Mouse (Mus musculus) forebrain, embryonic 13.5 days (tissue): ENCODE measurements around the gene Usp39. TPM values are rescaled to one million over a fixed set of nuclear protein-coding genes. Genes with fewer than 3 reads are reported as not detected.

Source experiments
- ATAC-seq: fragments of 200-750 bp; cut with Nextera tagmentation; 2 replicates; pipeline ENCODE4 v1.8.0; 2017
- H3K27ac ChIP-seq: fragments of 300-500 bp; sonication (generic); 2 replicates; pipeline ENCODE4 v1.5.1; 2015; ENCODE audit warnings: inconsistent platforms, mild to moderate bottlenecking, moderate library complexity
- H3K27me3 ChIP-seq: fragments of 300-500 bp; sonication (generic); 2 replicates; pipeline ENCODE4 v1.6.1; 2015; ENCODE audit warnings: mild to moderate bottlenecking, inconsistent platforms
- H3K36me3 ChIP-seq: fragments of 300-500 bp; sonication (generic); 2 replicates; pipeline ENCODE4 v1.6.1; 2015; ENCODE audit warnings: mild to moderate bottlenecking, inconsistent platforms; ENCODE audit not compliant: poor library complexity, severe bottlenecking
- H3K4me1 ChIP-seq: fragments of 300-500 bp; sonication (generic); 2 replicates; pipeline ENCODE4 v1.6.1; 2015; ENCODE audit warnings: inconsistent platforms
- H3K4me2 ChIP-seq: fragments of 300-500 bp; sonication (generic); 2 replicates; pipeline ENCODE4 v1.6.1; 2015; ENCODE audit warnings: inconsistent platforms, mild to moderate bottlenecking, moderate library complexity
- H3K4me3 ChIP-seq: fragments of 300-500 bp; sonication (generic); 2 replicates; pipeline ENCODE4 v1.5.1; 2015; ENCODE audit warnings: mild to moderate bottlenecking, inconsistent platforms
- H3K9ac ChIP-seq: fragments of 300-500 bp; sonication (generic); 2 replicates; pipeline ENCODE4 v1.6.1; 2015; ENCODE audit warnings: mild to moderate bottlenecking, inconsistent platforms
- H3K9me3 ChIP-seq: fragments of 300-500 bp; sonication (generic); replicated peaks from 2 replicates; pipeline ENCODE4 v1.6.1; 2016; ENCODE audit warnings: inconsistent platforms
- WGBS: fragments of 180-500 bp; shearing (Covaris S2); methylation state at CpG from one replicate; pipeline ENCODE4 v1.1.7; 2015; 5-methylcytosine and 5-hydroxymethylcytosine counted together
- polyA plus RNA-seq: library from polyadenylated mRNA; unstranded; fragments of >200 nt; fragmentation: Nextera tagmentation; extraction: Ambion mirVana; gene quantifications from 2 replicates; pipeline ENCODE4 v1.2.1, GENCODE M21; 2015

The Usp39 gene
- polyA plus RNA-seq, 1 experiment from 2014 or later = 64.8 TPM

- WGBS = 53% methylated on average over 6 of the region's 6 CpGs
- H3K36me3 ChIP-seq = peaks cover 31% of the 10 kb centered on the region
- no peak overlapping the region for H3K27ac ChIP-seq
- peak overlapping the region; percentile 93 for H3K4me3 ChIP-seq
- peak overlapping the region; percentile 89 for H3K4me2 ChIP-seq
- H3K9me3 ChIP-seq = no peaks in the 10 kb centered on the region
- no peaks in the 10 kb centered on the region for H3K27me3 ChIP-seq
- no peak for ATAC-seq
- H3K4me1 ChIP-seq = peaks cover 51% of the 10 kb centered on the region
- no peak overlapping the region for H3K9ac ChIP-seq
Measured at GRCm38 (mm10) chr6:72345633-72346032, 649 bp upstream of the Usp39 start.

- peak overlapping the region; percentile 93 for H3K4me3 ChIP-seq
- peak overlapping the region; percentile 89 for H3K4me2 ChIP-seq
- peak overlapping the region; percentile 91 for H3K9ac ChIP-seq
- no peaks in the 10 kb centered on the region for H3K9me3 ChIP-seq
- ATAC-seq = no peak; the same call in none of the 2 replicates
- under 1% methylated on average over 42 of the region's 42 CpGs for WGBS
- no peak overlapping the region; the same call in 1 of the 2 replicates for H3K27ac ChIP-seq
- no peaks in the 10 kb centered on the region for H3K27me3 ChIP-seq
- peaks cover 24% of the 10 kb centered on the region for H3K36me3 ChIP-seq
- peaks cover 49% of the 10 kb centered on the region for H3K4me1 ChIP-seq
Measured at GRCm38 (mm10) chr6:72344396-72345073, 449 bp downstream of the Usp39 start.

DNA sequence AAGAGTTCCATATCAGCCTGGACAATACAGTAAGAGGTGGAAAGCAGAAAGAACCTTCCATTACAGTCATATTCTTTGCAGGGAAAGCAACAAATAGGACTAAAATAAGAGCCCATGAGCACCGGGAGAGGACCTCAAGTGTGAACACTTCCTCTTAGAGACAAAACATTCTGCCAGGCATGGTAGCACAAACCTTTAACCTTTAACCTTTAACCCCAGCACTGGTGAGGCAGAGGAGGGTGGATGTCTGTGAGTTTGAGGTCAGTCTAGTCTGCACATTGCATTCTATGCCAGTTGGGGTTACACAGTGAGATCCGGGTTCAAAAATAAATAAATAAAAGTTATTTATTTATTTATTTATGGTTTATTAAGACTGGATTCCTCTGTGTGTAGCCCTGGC, 4.5 kb downstream of the Usp39 start:
- H3K4me3 ChIP-seq = no peak overlapping the region
- no peak overlapping the region for H3K27ac ChIP-seq
- peaks cover 18% of the 10 kb centered on the region for H3K4me1 ChIP-seq
- H3K9me3 ChIP-seq = no peaks in the 10 kb centered on the region
- WGBS = 85% methylated on average over 2 of the region's 2 CpGs
- H3K27me3 ChIP-seq = no peaks in the 10 kb centered on the region
- H3K36me3 ChIP-seq = peaks cover 54% of the 10 kb centered on the region
- H3K4me2 ChIP-seq = no peak overlapping the region
- ATAC-seq = no peak
- H3K9ac ChIP-seq = no peak overlapping the region

- H3K4me2 ChIP-seq = no peak overlapping the region
Measured at GRCm38 (mm10) chr6:72333111-72333510, 11.9 kb downstream of the Usp39 start.

DNA sequence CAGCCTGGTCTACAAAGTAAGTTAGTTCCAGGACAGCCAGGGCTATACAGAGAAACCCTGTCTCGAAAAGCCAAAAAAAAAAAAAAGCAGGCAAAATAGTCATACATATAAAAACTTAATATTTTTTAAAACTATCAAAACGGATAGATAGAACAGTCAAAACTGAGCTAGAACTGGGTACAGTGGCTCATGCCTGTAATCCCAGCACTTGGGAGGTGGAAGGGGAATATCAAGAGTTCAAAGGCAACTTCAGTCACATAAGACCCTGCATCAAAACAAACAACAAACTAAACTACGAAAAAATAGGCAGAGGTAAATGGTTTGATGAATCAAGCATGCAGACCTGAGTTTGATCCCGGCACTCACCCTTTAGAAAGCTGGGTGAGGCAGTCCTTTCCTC, 14.9 kb downstream of the Usp39 start:
- Histone ChIP-seq H3K4me1 (no peaks in the 10 kb centered on the region), H3K36me3 (peaks cover 97% of the 10 kb centered on the region), H3K27me3 (no peaks in the 10 kb centered on the region), H3K4me2 (no peak overlapping the region), H3K9me3 (no peaks in the 10 kb centered on the region), H3K27ac (no peak overlapping the region), H3K4me3 (no peak overlapping the region), H3K9ac (no peak overlapping the region)
- 92% methylated on average over 4 of the region's 4 CpGs for WGBS
- no peak for ATAC-seq

More at GRCm38 (mm10) chr6:72333111-72333510, 11.9 kb downstream of the Usp39 start:
- no peak overlapping the region for H3K4me3 ChIP-seq
- 91% methylated on average over 5 of the region's 5 CpGs for WGBS
- ATAC-seq = no peak
- no peak overlapping the region for H3K27ac ChIP-seq
- H3K9me3 ChIP-seq = no peaks in the 10 kb centered on the region
- no peaks in the 10 kb centered on the region for H3K4me1 ChIP-seq
- no peak overlapping the region for H3K9ac ChIP-seq
- H3K27me3 ChIP-seq = no peaks in the 10 kb centered on the region
- peaks cover 97% of the 10 kb centered on the region for H3K36me3 ChIP-seq

GRCm38 (mm10) chr6:72329019-72329418, 16.0 kb downstream of the Usp39 start:
- Histone ChIP-seq H3K27ac (no peak overlapping the region), H3K4me1 (no peaks in the 10 kb centered on the region), H3K4me3 (no peak overlapping the region), H3K9ac (no peak overlapping the region), H3K4me2 (no peak overlapping the region), H3K27me3 (no peaks in the 10 kb centered on the region), H3K9me3 (no peaks in the 10 kb centered on the region), H3K36me3 (peaks cover 94% of the 10 kb centered on the region)
- 93% methylated on average over 5 of the region's 5 CpGs for WGBS
- ATAC-seq = no peak

- H3K36me3 ChIP-seq = peaks cover 93% of the 10 kb centered on the region
- H3K4me3 ChIP-seq = no peak overlapping the region
- H3K27me3 ChIP-seq = no peaks in the 10 kb centered on the region
- H3K27ac ChIP-seq = no peak overlapping the region
- 84% methylated on average over 6 of the region's 6 CpGs for WGBS
- H3K9me3 ChIP-seq = no peaks in the 10 kb centered on the region
- ATAC-seq = no peak
- H3K9ac ChIP-seq = no peak overlapping the region
- H3K4me1 ChIP-seq = no peaks in the 10 kb centered on the region
- H3K4me2 ChIP-seq = no peak overlapping the region
Measured at GRCm38 (mm10) chr6:72326274-72326673, 18.7 kb downstream of the Usp39 start.

DNA sequence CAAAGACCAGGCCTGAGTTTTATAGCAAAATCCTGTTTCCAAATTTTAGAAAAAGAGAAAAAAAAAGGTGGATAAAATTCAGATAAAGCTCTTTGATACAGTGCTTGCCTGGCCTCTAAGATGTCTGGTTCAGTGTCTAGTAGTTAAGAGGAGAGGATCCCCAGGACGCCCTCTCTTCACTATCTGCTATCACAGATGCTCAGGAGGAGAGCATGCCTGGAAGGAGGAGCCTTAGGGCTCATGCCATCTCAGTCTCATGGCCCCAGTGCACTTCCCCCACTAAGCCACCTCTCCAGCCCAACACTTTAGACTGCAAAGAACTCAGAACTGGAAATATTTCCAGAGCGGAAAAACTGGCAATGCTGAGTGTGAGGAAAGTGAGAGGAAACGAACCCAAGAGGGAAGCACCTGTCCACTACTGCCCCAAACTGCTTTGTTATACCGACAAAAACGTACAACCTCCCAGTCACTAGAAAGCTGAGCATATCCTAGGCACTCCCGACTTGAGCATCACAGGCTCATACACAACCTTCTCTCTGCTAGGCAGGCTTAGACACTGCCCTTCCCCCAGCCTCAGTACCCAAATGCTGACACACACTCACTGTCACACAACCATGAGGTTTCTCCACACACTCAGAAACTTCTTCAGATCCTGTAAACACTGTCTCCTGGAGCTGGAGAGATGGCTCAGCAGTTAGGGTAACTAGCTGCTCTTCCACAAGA, 21.0 kb downstream of the Usp39 start:
- 92% methylated on average over 6 of the region's 6 CpGs for WGBS
- H3K4me1 ChIP-seq = no peaks in the 10 kb centered on the region
- H3K27me3 ChIP-seq = no peaks in the 10 kb centered on the region
- H3K9ac ChIP-seq = no peak overlapping the region
- no peak for ATAC-seq
- peaks cover 95% of the 10 kb centered on the region for H3K36me3 ChIP-seq
- no peak overlapping the region for H3K4me2 ChIP-seq
- no peak overlapping the region for H3K27ac ChIP-seq
- no peaks in the 10 kb centered on the region for H3K9me3 ChIP-seq
- no peak overlapping the region for H3K4me3 ChIP-seq

- H3K27me3 ChIP-seq = no peaks in the 10 kb centered on the region
Measured at GRCm38 (mm10) chr6:72322936-72323335, 22.0 kb downstream of the Usp39 start.

GRCm38 (mm10) chr6:72319019-72319418, 26.0 kb downstream of the Usp39 start:
- H3K36me3 ChIP-seq = peaks cover 90% of the 10 kb centered on the region
- no peaks in the 10 kb centered on the region for H3K4me1 ChIP-seq
- no peaks in the 10 kb centered on the region for H3K27me3 ChIP-seq
- no peak overlapping the region for H3K4me2 ChIP-seq
- no peaks in the 10 kb centered on the region for H3K9me3 ChIP-seq
- 82% methylated on average over 11 of the region's 11 CpGs for WGBS
- no peak overlapping the region for H3K9ac ChIP-seq
- H3K4me3 ChIP-seq = no peak overlapping the region
- ATAC-seq = no peak
- H3K27ac ChIP-seq = no peak overlapping the region

More at GRCm38 (mm10) chr6:72322936-72323335, 22.0 kb downstream of the Usp39 start:
- H3K27ac ChIP-seq = no peak overlapping the region
- 95% methylated on average over 3 of the region's 3 CpGs for WGBS
- H3K4me1 ChIP-seq = no peaks in the 10 kb centered on the region
- ATAC-seq = no peak
- no peak overlapping the region for H3K4me3 ChIP-seq
- H3K36me3 ChIP-seq = peaks cover 95% of the 10 kb centered on the region
- no peak overlapping the region for H3K4me2 ChIP-seq
- H3K9me3 ChIP-seq = no peaks in the 10 kb centered on the region
- H3K9ac ChIP-seq = no peak overlapping the region

GRCm38 (mm10) chr6:72318440-72318839, 26.5 kb downstream of the Usp39 start:
- peaks cover 90% of the 10 kb centered on the region for H3K36me3 ChIP-seq
- H3K27ac ChIP-seq = no peak overlapping the region

GRCm38 (mm10) chr6:72316044-72316443, 28.9 kb downstream of the Usp39 start:
- Histone ChIP-seq H3K9me3 (no peaks in the 10 kb centered on the region), H3K27me3 (no peaks in the 10 kb centered on the region), H3K4me2 (no peak overlapping the region), H3K27ac (no peak overlapping the region), H3K4me3 (no peak overlapping the region), H3K9ac (no peak overlapping the region), H3K36me3 (peaks cover 82% of the 10 kb centered on the region), H3K4me1 (no peaks in the 10 kb centered on the region)
- no peak for ATAC-seq
- 94% methylated on average over 1 of the region's 1 CpGs for WGBS

More at GRCm38 (mm10) chr6:72318440-72318839, 26.5 kb downstream of the Usp39 start:
- Histone ChIP-seq H3K9ac (no peak overlapping the region), H3K4me3 (no peak overlapping the region), H3K4me1 (no peaks in the 10 kb centered on the region), H3K9me3 (no peaks in the 10 kb centered on the region), H3K27me3 (no peaks in the 10 kb centered on the region), H3K4me2 (no peak overlapping the region)
- 83% methylated on average over 5 of the region's 5 CpGs for WGBS
- ATAC-seq = no peak
